Mouse (Mus musculus) cerebellum, postnatal 25 days (tissue): ENCODE results near the gene Trf.
A peak's percentile ranks its signal among the peaks of the same experiment; 100 is the strongest.

Experiments
- DNase-seq, 2 experiments: peaks; one replicate each; pipeline ENCODE4 v3.0.0; 2021; ENCODE audit warnings: mixed read lengths in 2 of 2

Gene Trf

GRCm38 (mm10) chr9:103230151-103230951 is at the start of gene Trf, which contains the start of gene Gm20425:
Gene Trf (minus strand): TSS chr9:103230444.
Gene Gm20425 (minus strand): TSS chr9:103230307.
- peak; percentile 23 to 47 for DNase-seq

- DNase-seq: no peak
Observed at GRCm38 (mm10) chr9:103276876-103277275, 46.6 kb upstream of the Trf start.

- DNase-seq: no peak
Observed at GRCm38 (mm10) chr9:103275676-103276075, 45.4 kb upstream of the Trf start.

DNA sequence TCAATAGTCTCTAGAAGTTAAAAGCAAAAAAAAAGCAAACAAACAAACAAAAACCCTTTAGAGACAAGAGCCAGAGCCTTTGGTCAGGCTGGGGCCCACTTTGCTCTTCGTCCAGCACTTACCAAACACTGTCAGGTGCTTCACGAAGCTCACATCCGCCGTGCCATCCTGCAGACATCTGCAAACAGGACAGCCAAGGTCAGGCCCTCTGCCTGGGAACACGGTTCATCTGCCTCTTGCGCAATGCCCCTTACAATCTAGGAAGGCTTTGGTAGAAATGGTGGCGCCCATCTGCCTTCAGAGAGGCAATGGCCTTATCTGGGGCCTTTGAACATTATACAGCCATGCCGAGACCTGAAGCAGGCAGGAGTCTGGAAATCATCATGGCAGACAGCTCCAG is 44.6 kb upstream of the Trf start:
- no peak for DNase-seq

GRCm38 (mm10) chr9:103271104-103271503 is 40.9 kb upstream of the Trf start:
- no peak for DNase-seq

DNA sequence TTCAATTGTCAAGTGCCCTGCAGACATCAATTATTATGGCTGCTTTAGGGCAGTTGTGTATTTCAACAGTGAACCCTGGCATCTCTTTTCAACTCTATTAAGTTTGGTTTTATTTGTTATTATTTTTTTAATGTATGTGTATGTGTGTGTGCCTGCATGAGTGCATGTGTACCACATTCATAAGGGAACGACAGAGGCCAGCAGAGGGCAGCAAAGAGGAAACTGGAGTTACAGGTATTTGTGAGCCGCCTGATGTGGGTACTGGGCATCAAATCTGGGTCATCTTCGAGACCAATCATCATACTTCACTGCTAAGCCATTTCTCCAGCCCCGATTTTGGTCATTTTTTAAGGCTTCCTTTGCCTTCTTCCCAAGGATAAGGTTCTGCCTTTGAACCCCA is 35.5 kb upstream of the Trf start:
- no peak for DNase-seq

GRCm38 (mm10) chr9:103252906-103253305 is 22.7 kb upstream of the Trf start:
- peak in 1 of 2 experiments; percentile 38 for DNase-seq

- no peak for DNase-seq
Observed at GRCm38 (mm10) chr9:103248618-103249017, 18.4 kb upstream of the Trf start.

- no peak for DNase-seq
Observed at GRCm38 (mm10) chr9:103246526-103247168, 16.4 kb upstream of the Trf start.

DNA sequence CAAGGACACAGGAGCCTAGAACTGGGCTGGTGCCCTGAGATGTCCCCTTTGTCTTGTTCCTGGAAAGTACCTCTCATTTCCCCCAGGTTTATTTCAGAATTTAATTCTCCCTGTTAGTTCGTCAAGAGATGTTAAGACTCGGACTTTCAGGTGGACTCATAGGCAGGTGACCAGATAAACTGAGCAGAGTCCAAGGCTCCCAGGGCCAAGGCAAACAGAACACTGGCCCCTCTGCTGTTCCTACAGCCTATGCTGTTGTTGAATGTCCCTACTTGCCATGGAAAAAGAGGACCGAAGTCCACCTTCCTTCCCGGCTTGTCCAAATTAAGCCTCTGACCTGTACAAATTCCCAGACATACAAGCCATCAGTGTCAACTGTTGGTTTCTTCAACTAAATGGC is 13.4 kb upstream of the Trf start:
- no peak for DNase-seq

DNA sequence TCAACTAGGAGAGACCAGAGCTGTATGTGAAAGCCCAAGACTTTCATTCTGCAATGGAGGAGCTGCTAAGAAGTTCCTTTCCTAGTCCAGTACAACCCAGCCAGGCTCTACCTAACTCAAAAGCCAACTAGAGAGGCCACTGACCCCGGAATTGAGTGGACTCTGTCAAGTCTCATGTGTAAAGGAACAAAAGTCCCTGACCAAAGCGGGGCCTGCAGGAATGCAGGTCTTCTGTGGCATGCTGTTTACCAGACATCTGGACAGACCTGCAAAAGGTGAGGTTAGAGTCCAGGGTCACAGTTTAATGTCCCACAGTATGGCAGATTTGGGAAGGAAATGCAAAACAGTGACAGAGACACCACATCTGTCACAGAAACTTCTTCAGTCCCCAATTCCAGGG is 11.0 kb upstream of the Trf start:
- DNase-seq: no peak

- DNase-seq: no peak
Observed at GRCm38 (mm10) chr9:103239471-103239870, 9.2 kb upstream of the Trf start.

DNA sequence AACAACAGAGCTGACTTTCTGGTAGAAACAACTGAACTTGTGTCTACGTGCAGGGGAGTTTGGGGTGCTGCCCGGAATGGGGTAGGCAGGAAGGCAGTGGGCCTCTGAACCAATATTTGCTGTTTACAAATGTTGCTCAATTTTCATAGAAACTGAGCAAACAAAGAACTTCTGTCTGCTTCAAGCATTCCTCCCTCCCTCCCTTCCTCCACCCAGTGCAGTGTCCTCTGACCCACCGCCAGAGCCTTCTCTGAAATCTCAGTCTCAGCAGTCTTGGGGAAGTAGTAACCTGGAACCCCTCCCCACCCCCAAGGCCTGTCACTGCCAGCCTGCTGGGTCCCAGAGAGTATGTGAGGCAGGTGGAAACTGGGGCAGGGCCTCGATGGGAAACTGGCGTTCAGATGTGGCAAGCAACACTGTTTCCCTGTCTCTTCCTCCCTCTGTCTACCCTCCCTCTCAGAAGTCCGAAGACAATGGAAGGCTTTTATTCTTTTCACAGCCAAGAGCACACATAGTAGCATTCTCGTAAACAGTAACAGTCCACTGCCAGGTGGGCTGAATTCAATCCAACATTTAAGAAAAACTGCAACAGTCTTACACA is 4.4 kb upstream of the Trf start:
- DNase-seq: no peak

GRCm38 (mm10) chr9:103234059-103234458 is 3.8 kb upstream of the Trf start:
- no peak for DNase-seq

DNA sequence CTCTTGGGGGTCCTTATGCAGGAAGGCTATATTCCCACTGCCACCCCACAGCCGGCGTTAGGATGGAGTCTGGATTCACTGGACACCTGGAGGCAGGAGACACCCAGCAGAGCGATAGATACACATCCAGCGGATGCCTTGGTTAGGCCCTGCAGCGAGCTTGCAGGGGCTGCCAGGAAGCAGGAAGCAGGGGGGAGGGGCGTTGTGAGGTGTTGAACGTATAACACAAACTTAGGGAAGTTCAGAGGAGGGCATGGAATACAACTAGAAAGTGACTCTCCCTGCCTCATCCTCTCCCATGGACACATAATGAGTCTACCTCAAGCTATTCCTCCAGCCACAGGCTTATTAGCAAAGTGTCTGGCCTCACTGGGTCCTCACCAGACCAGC is 2.8 kb upstream of the Trf start:
- DNase-seq: no peak

- no peak for DNase-seq
Observed at GRCm38 (mm10) chr9:103232232-103233005, 2.2 kb upstream of the Trf start.

GRCm38 (mm10) chr9:103229037-103229867 is 992 bp downstream of the Trf start:
- no peak for DNase-seq

- no peak for DNase-seq
Observed at GRCm38 (mm10) chr9:103228370-103229003, 1.8 kb downstream of the Trf start.

DNA sequence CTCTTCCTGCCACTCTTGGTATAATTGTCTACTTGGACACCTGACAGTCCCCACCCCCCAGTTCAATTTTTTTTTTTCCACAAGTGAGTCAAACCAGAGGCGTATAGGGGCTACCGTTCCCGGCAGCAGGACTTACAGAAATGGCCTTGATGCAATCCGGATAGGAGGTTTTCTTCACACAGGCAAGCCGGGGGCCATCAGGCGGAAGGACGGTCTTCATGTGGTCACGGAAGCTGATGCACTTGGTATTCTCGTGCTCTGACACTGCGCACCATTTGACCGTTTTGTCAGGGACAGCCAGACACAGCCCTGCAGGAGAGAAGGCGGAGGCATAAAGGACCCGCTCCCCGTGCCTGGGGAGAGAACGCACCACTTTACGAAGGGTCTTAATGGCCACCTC is 2.5 kb downstream of the Trf start:
- DNase-seq: no peak

- no peak for DNase-seq
Observed at GRCm38 (mm10) chr9:103226806-103227205, 3.4 kb downstream of the Trf start.

DNA sequence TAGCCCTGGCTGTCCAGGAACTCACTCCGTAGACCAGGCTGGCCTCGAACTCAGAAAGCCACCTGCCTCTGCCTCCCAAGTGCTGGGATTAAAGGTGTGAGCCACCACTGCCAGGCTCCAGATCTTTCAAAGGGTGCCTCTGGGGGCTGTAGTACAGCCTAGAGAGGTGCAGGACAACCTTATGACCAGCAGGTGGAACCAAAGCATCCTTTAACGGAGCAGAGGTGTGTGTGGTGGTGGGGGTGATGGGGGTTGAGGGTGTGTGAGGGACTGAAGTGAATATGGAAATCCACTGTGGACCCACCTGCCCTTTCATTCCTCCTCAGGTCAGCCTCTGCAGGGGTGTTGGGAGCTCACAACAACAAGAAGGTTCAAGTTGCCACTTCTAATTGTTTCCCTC is 4.8 kb downstream of the Trf start:
- DNase-seq: no peak

GRCm38 (mm10) chr9:103224721-103225120 is 5.5 kb downstream of the Trf start:
- no peak for DNase-seq
